Mouse (Mus musculus) frontal cortex, postnatal 10 days (tissue): ENCODE measurements around the gene Gsc2.

Experiments
- DNase-seq, 2 experiments: peaks; one replicate each; pipeline ENCODE4 v3.0.0; 2022; ENCODE audit warnings: low spot score in 2 of 2, mixed read lengths in 1 of 2

Gsc2 gene

GRCm38 (mm10) chr16:17865293-17865692 lies 49.6 kb downstream of the Gsc2 start:
- no peak for DNase-seq
